Mouse (Mus musculus) cerebellum, adult (tissue): ENCODE data around the gene Myh7b.
"Not testable (repeated sequence)": the region's sequence is repeated elsewhere in the genome, so short reads cannot be mapped to it uniquely, and the experiment has no call there.

Source experiments
- ATAC-seq: cut with Nextera tagmentation; 2 replicates; pipeline ENCODE4 v1.9.2; 2017; ENCODE audit warnings: mild to moderate bottlenecking, moderate library complexity, mixed read lengths; ENCODE audit not compliant: insufficient number of reproducible peaks, low FRiP score, low TSS enrichment

The Myh7b gene

GRCm38 (mm10) chr2:155595516-155595915 lies 15.5 kb upstream of the Myh7b start:
- no peak for ATAC-seq

GRCm38 (mm10) chr2:155603707-155604106 lies 7.3 kb upstream of the Myh7b start:
- ATAC-seq = no peak

GRCm38 (mm10) chr2:155604560-155605235 lies 6.3 kb upstream of the Myh7b start:
- ATAC-seq = no peak

GRCm38 (mm10) chr2:155605236-155605589 lies 5.8 kb upstream of the Myh7b start:
- not testable (repeated sequence) for ATAC-seq

- peak; percentile 61; the same call in 1 of the 2 replicates for ATAC-seq
These were observed 4.7 kb upstream of the Myh7b start for GRCm38 (mm10) chr2:155606360-155606759.

- no peak for ATAC-seq
These were observed 980 bp downstream of the Myh7b start for GRCm38 (mm10) chr2:155611834-155612550.

GRCm38 (mm10) chr2:155613326-155613755 lies 2.3 kb downstream of the Myh7b start:
- peak; percentile 75 for ATAC-seq

- no peak for ATAC-seq
These were observed 2.9 kb downstream of the Myh7b start for GRCm38 (mm10) chr2:155613953-155614352.

GRCm38 (mm10) chr2:155616971-155617370 lies 6.0 kb downstream of the Myh7b start:
- no peak for ATAC-seq

GRCm38 (mm10) chr2:155619817-155620216 lies 8.8 kb downstream of the Myh7b start:
- 0 out of 2 replicates have a peak, but pooled peaks have one; percentile 45 for ATAC-seq

GRCm38 (mm10) chr2:155622606-155623005 lies 11.6 kb downstream of the Myh7b start:
- ATAC-seq = no peak

- ATAC-seq = no peak
These were observed 13.0 kb downstream of the Myh7b start for GRCm38 (mm10) chr2:155623996-155624395.

- no peak for ATAC-seq
These were observed 13.7 kb downstream of the Myh7b start for GRCm38 (mm10) chr2:155624730-155625129.

GRCm38 (mm10) chr2:155626277-155626676 lies 15.3 kb downstream of the Myh7b start:
- ATAC-seq = no peak

- ATAC-seq = no peak
These were observed 16.2 kb downstream of the Myh7b start for GRCm38 (mm10) chr2:155627030-155627738.

GRCm38 (mm10) chr2:155628112-155628511 lies 17.1 kb downstream of the Myh7b start:
- ATAC-seq = no peak

- ATAC-seq = no peak
These were observed 17.5 kb downstream of the Myh7b start for GRCm38 (mm10) chr2:155628519-155628918.

GRCm38 (mm10) chr2:155629231-155629661 lies 18.2 kb downstream of the Myh7b start:
- ATAC-seq = peak; percentile 45

GRCm38 (mm10) chr2:155630153-155630552 lies 19.1 kb downstream of the Myh7b start:
- no peak for ATAC-seq

- ATAC-seq = no peak
These were observed 19.8 kb downstream of the Myh7b start for GRCm38 (mm10) chr2:155630590-155631416.
